Mouse (Mus musculus) kidney, embryonic 14.5 days (tissue): ENCODE data around the gene Sult2b1. TPM values are rescaled to one million over a fixed set of nuclear protein-coding genes. Genes with fewer than 3 reads are reported as not detected.
A peak's percentile ranks its signal among the peaks of the same experiment; 100 is the strongest.

Experiments used
- ATAC-seq: fragments of 200-750 bp; cut with Nextera tagmentation; 2 replicates; pipeline ENCODE4 v1.8.0; 2017; ENCODE audit warnings: moderate number of reproducible peaks, mild to moderate bottlenecking, moderate TSS enrichment, moderate library complexity; ENCODE audit not compliant: low FRiP score, low TSS enrichment
- H3K27ac ChIP-seq: fragments of 300-500 bp; sonication (generic); 2 replicates; pipeline ENCODE4 v1.5.1; 2014; ENCODE audit warnings: low read depth, mild to moderate bottlenecking, low read length, moderate library complexity, mixed read lengths
- H3K27me3 ChIP-seq: fragments of 300-500 bp; sonication (generic); 2 replicates; pipeline ENCODE4 v1.6.1; 2014; ENCODE audit warnings: mild to moderate bottlenecking, low read length; ENCODE audit not compliant: control insufficient read depth, insufficient read depth
- H3K36me3 ChIP-seq: fragments of 300-500 bp; sonication (generic); 2 replicates; pipeline ENCODE4 v1.6.1; 2014; ENCODE audit warnings: low read length, mixed read lengths; ENCODE audit not compliant: control insufficient read depth, insufficient read depth
- H3K4me1 ChIP-seq: fragments of 300-500 bp; sonication (generic); 2 replicates; pipeline ENCODE4 v1.6.1; 2014; ENCODE audit warnings: low read length, mixed read lengths; ENCODE audit not compliant: control insufficient read depth, insufficient read depth
- H3K4me2 ChIP-seq: fragments of 300-500 bp; sonication (generic); replicated peaks from 2 replicates; pipeline ENCODE4 v1.6.1; 2014; ENCODE audit warnings: low read depth, mild to moderate bottlenecking, low read length
- H3K4me3 ChIP-seq: fragments of 300-500 bp; sonication (generic); 2 replicates; pipeline ENCODE4 v1.5.1; 2014; ENCODE audit warnings: mild to moderate bottlenecking, low read length
- H3K9ac ChIP-seq: fragments of 300-500 bp; sonication (generic); 2 replicates; pipeline ENCODE4 v1.6.1; 2014; ENCODE audit warnings: low read depth, mild to moderate bottlenecking, low read length, moderate library complexity
- H3K9me3 ChIP-seq: fragments of 300-500 bp; sonication (generic); 2 replicates; pipeline ENCODE4 v1.6.1; 2016; ENCODE audit warnings: low read length; ENCODE audit not compliant: control insufficient read depth
- WGBS: fragments of 180-500 bp; shearing (Covaris S2); extraction: QIAGEN DNeasy Blood & Tissue Kit; methylation state at CpG from one replicate; pipeline ENCODE4 v1.1.7; 2014; 5-methylcytosine and 5-hydroxymethylcytosine counted together
- polyA plus RNA-seq: library from polyadenylated mRNA; unstranded; fragments of >200 nt; fragmentation: Nextera tagmentation; extraction: Ambion mirVana; gene quantifications from 2 replicates; pipeline ENCODE4 v1.2.1, GENCODE M21; 2014

Sult2b1 gene
- polyA plus RNA-seq, 1 experiment from 2014 or later: 3.2 TPM

GRCm38 (mm10) chr7:45808471-45808870 lies 24.0 kb upstream of the Sult2b1 start:
- H3K9me3 ChIP-seq: no peaks in the 10 kb centered on the region
- ATAC-seq: no peak
- H3K4me3 ChIP-seq: no peak overlapping the region
- H3K27me3 ChIP-seq: no peaks in the 10 kb centered on the region
- H3K9ac ChIP-seq: no peak overlapping the region
- no peak overlapping the region for H3K27ac ChIP-seq
- peaks cover 64% of the 10 kb centered on the region for H3K36me3 ChIP-seq
- H3K4me2 ChIP-seq: no peak overlapping the region
- 50% methylated on average over 9 of the region's 11 CpGs for WGBS
- H3K4me1 ChIP-seq: peaks cover 11% of the 10 kb centered on the region

- no peak overlapping the region for H3K4me2 ChIP-seq
- H3K36me3 ChIP-seq: peaks cover 49% of the 10 kb centered on the region
Observed at GRCm38 (mm10) chr7:45805941-45806340, 21.5 kb upstream of the Sult2b1 start.

GRCm38 (mm10) chr7:45802551-45802950 lies 18.1 kb upstream of the Sult2b1 start:
- H3K27ac ChIP-seq: no peak overlapping the region
- no peaks in the 10 kb centered on the region for H3K9me3 ChIP-seq
- no peak overlapping the region for H3K4me3 ChIP-seq
- no peak for ATAC-seq
- no peak overlapping the region for H3K9ac ChIP-seq
- peaks cover 9% of the 10 kb centered on the region; the same call in 1 of the 2 replicates for H3K27me3 ChIP-seq
- H3K36me3 ChIP-seq: peaks cover 15% of the 10 kb centered on the region
- H3K4me2 ChIP-seq: no peak overlapping the region
- peaks cover 11% of the 10 kb centered on the region; the same call in 1 of the 2 replicates for H3K4me1 ChIP-seq
- WGBS: 95% methylated on average over 6 of the region's 6 CpGs

More at GRCm38 (mm10) chr7:45805941-45806340, 21.5 kb upstream of the Sult2b1 start:
- Histone ChIP-seq H3K4me3 (no peak overlapping the region), H3K27ac (no peak overlapping the region), H3K9me3 (no peaks in the 10 kb centered on the region), H3K4me1 (no peaks in the 10 kb centered on the region), H3K9ac (no peak overlapping the region), H3K27me3 (no peaks in the 10 kb centered on the region)
- no peak for ATAC-seq
- WGBS: 66% methylated on average over 5 of the region's 5 CpGs

GRCm38 (mm10) chr7:45801348-45801747 lies 16.9 kb upstream of the Sult2b1 start:
- Histone ChIP-seq H3K4me1 (peaks cover 14% of the 10 kb centered on the region; the same call in 1 of the 2 replicates), H3K27ac (no peak overlapping the region), H3K4me2 (peak overlapping the region; percentile 39; the same call in 1 of the 2 replicates), H3K9ac (no peak overlapping the region), H3K27me3 (peaks cover 11% of the 10 kb centered on the region; the same call in 1 of the 2 replicates), H3K4me3 (0 out of 2 replicates have a peak overlapping the region, but pooled peaks have one; percentile 1), H3K36me3 (0 out of 2 replicates have a peak, but pooled peaks cover 5% of the 10 kb centered on the region), H3K9me3 (no peaks in the 10 kb centered on the region)
- peak; percentile 40 for ATAC-seq
- WGBS: 4% methylated on average over 12 of the region's 12 CpGs

GRCm38 (mm10) chr7:45800546-45801204 lies 16.2 kb upstream of the Sult2b1 start:
- ATAC-seq: peak; percentile 42
- no peak overlapping the region for H3K27ac ChIP-seq
- no peaks in the 10 kb centered on the region for H3K9me3 ChIP-seq
- WGBS: 17% methylated on average over 20 of the region's 25 CpGs
- H3K9ac ChIP-seq: no peak overlapping the region
- H3K27me3 ChIP-seq: peaks cover 11% of the 10 kb centered on the region; the same call in 1 of the 2 replicates
- peak overlapping the region; percentile 14; the same call in 1 of the 2 replicates for H3K4me3 ChIP-seq
- peaks cover 14% of the 10 kb centered on the region; the same call in 1 of the 2 replicates for H3K4me1 ChIP-seq
- H3K4me2 ChIP-seq: peak overlapping the region; percentile 39
- H3K36me3 ChIP-seq: peaks cover 5% of the 10 kb centered on the region; the same call in 1 of the 2 replicates

- peak overlapping the region; percentile 14; the same call in 1 of the 2 replicates for H3K4me3 ChIP-seq
- peaks cover 5% of the 10 kb centered on the region for H3K36me3 ChIP-seq
Observed at GRCm38 (mm10) chr7:45800001-45800400, 15.5 kb upstream of the Sult2b1 start.

GRCm38 (mm10) chr7:45798931-45799330 lies 14.5 kb upstream of the Sult2b1 start:
- 58% methylated on average over 7 of the region's 7 CpGs for WGBS
- peaks cover 5% of the 10 kb centered on the region for H3K36me3 ChIP-seq

More at GRCm38 (mm10) chr7:45800001-45800400, 15.5 kb upstream of the Sult2b1 start:
- no peak for ATAC-seq
- WGBS: 37% methylated on average over 7 of the region's 7 CpGs
- Histone ChIP-seq H3K4me1 (peaks cover 14% of the 10 kb centered on the region; the same call in 1 of the 2 replicates), H3K27ac (no peak overlapping the region), H3K9ac (no peak overlapping the region), H3K4me2 (peak overlapping the region; percentile 39), H3K9me3 (no peaks in the 10 kb centered on the region), H3K27me3 (peaks cover 14% of the 10 kb centered on the region; the same call in 1 of the 2 replicates)

GRCm38 (mm10) chr7:45798511-45798836 lies 14.0 kb upstream of the Sult2b1 start:
- peak overlapping the region; percentile 95 for H3K4me2 ChIP-seq
- peaks cover 10% of the 10 kb centered on the region for H3K36me3 ChIP-seq
- H3K27ac ChIP-seq: no peak overlapping the region
- WGBS: 5% methylated on average over 18 of the region's 19 CpGs
- H3K9ac ChIP-seq: peak overlapping the region; percentile 70
- ATAC-seq: 0 out of 2 replicates have a peak, but pooled peaks have one; percentile 14
- peaks cover 15% of the 10 kb centered on the region; the same call in 1 of the 2 replicates for H3K27me3 ChIP-seq
- peaks cover 14% of the 10 kb centered on the region; the same call in 1 of the 2 replicates for H3K4me1 ChIP-seq
- no peaks in the 10 kb centered on the region for H3K9me3 ChIP-seq
- H3K4me3 ChIP-seq: peak overlapping the region; percentile 50

More at GRCm38 (mm10) chr7:45798931-45799330, 14.5 kb upstream of the Sult2b1 start:
- Histone ChIP-seq H3K27ac (no peak overlapping the region), H3K4me2 (peak overlapping the region; percentile 95), H3K9me3 (no peaks in the 10 kb centered on the region), H3K4me1 (peaks cover 14% of the 10 kb centered on the region; the same call in 1 of the 2 replicates), H3K4me3 (peak overlapping the region; percentile 50; the same call in 1 of the 2 replicates), H3K27me3 (peaks cover 15% of the 10 kb centered on the region; the same call in 1 of the 2 replicates), H3K9ac (no peak overlapping the region)
- no peak for ATAC-seq
